Mouse (Mus musculus): ENCODE measurements around the gene Sar1a. TPM values are rescaled to one million over a fixed set of nuclear protein-coding genes. Genes with fewer than 3 reads are reported as not detected.
A peak's percentile ranks its signal among the peaks of the same experiment; 100 is the strongest.

The Sar1a gene
- 145 and 178 TPM in 2 replicates for polyA plus RNA-seq (2015; fragmentation: Nextera tagmentation; extraction: Ambion mirVana)

DNA sequence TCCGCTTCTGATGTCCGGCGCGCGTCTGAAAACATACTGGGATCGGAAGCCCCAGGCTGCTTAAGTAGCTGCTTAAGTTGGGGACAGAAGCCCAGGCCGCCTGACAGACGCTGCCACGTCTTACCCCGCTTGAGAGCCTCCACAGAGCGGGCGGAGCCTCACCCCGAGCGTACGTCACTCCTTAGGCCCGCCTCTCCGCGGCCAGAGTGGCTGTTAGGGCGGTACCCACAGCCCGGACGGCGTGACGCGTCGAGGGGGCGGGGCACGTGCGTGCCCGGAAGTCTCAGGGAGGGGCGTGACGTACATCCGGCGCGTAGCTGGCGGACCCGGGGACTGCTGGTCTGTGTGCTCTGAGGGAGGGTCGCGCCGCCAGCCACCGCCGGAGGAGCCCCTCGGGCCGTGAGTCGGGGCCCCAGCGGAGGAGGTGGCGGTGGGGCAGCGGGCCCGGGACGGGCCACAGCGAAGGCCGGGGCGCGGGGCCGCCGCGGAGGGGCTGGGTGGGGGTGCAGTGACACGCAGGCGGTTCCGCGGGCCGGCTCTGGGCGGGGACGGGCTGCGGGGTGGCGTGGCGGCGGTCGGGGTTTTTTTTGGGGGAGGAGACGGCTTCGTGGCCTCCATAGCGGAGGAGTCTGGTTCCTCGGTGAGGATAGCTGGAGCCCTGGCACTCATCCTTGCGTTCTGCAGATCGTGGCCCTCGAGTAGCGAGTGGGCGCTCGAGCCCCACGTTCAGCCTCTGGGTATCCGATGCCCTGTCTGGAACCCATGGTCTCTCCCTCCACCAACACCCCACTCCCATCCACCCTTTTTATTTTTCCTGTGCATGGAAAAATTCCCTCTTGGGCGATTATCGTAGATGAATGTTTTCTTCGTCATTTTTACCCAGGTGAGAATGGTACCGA, at the start of gene Sar1a:
Gene Sar1a (plus strand): TSS at position 285 of the 899 bp plus-strand sequence.
- peak; percentile 100 for ATAC-seq (replicated peaks; ENCODE audit: insufficient number of reproducible peaks, insufficient read depth, low FRiP score, low read depth)
- peak within 1 kb of the TSS; percentile 84 for H3K4me2 ChIP-seq
- 1% methylated on average over 74 of the region's 84 CpGs for WGBS

DNA sequence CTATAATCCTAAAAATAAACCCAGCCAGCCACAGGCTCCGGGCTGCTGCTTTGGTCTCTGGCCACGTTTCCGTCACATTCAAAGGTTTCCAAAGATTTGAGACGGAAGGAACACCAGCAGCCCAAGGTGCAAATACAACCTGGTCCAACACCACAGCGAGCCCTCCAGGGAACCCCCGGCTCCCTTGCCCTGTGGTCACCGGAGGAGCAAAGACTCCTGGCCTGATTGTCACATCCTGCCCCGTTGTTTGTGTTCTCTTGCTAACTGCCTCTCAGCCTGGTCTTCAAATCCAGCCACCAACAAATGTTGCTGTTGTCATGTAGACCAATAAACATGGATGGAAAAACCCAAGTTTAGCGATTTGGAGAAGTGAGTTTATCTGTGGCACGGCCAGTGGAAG, 47.7 kb upstream of the Sar1a start:
- H3K9me3 ChIP-seq (replicated peaks) = no peaks in the 10 kb centered on the region
- H3K36me3 ChIP-seq = no peaks in the 10 kb centered on the region
- no peak for ATAC-seq (replicated peaks; ENCODE audit: insufficient number of reproducible peaks, insufficient read depth, low FRiP score, low read depth)
- no peak overlapping the region for H3K4me3 ChIP-seq
- H3K9ac ChIP-seq = no peak overlapping the region
- H3K27me3 ChIP-seq = no peaks in the 10 kb centered on the region
- no peak overlapping the region for H3K4me2 ChIP-seq
- 51% methylated on average over 10 of the region's 10 CpGs for WGBS
- peaks cover 12% of the 10 kb centered on the region for H3K4me1 ChIP-seq (replicated peaks)
- H3K27ac ChIP-seq = no peak overlapping the region

More for the DNA sequence above, at the start of gene Sar1a:
- Histone ChIP-seq H3K27me3 (no peaks in the 10 kb centered on the region), H3K9ac (peak within 1 kb of the TSS; percentile 96), H3K36me3 (peaks cover 8% of the 10 kb centered on the region), H3K27ac (peak within 1 kb of the TSS; percentile 90), H3K4me3 (peak within 1 kb of the TSS; percentile 80), H3K4me1 (replicated peaks) (peaks cover 17% of the 10 kb centered on the region), H3K9me3 (replicated peaks) (no peaks in the 10 kb centered on the region)

DNA sequence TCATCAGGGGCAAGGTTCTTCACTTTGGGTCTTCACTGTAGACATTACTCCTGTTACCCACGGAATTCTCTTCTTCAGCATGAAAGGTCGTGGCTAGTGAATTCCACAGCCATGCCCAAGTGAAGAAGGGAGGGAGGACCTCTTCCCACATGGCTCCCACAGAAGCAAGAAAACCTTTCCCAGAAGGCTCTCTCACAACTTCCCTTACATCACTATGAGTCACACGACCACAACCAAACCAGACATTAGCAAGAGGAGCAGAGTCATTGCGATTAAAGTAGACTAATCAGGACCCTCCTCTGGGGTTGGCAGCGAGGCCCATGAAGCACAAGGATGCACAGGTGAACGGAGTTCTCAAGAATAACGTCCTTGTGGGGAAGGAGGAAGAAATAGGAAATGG, 43.0 kb upstream of the Sar1a start:
- Histone ChIP-seq H3K4me1 (replicated peaks) (0 out of 2 replicates have a peak, but pooled peaks cover 4% of the 10 kb centered on the region), H3K9ac (no peak overlapping the region), H3K36me3 (no peaks in the 10 kb centered on the region), H3K4me3 (no peak overlapping the region), H3K27me3 (no peaks in the 10 kb centered on the region), H3K27ac (no peak overlapping the region), H3K9me3 (replicated peaks) (no peaks in the 10 kb centered on the region), H3K4me2 (no peak overlapping the region)
- ATAC-seq (replicated peaks; ENCODE audit: insufficient number of reproducible peaks, insufficient read depth, low FRiP score, low read depth) = no peak
- 66% methylated on average over 7 of the region's 7 CpGs for WGBS

DNA sequence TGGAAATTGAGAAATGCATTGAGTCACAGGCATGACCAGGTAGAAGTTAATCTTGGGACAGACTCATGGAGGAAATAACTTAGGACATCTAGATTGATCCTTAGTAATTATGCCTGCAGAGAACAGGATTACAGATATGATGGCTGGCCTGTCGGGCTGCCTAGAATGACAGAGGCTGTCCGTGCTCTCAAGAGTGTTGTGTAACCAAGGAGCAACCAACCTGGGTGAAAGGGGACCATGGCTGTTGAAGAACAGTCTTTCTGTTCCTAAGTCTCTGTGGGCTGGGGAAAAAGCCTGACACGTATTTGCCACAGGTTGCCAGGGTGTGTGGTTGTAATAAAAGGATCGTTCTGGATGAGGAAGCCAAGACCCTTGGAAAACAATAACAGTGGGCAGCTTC, 39.7 kb upstream of the Sar1a start:
- Histone ChIP-seq H3K9me3 (replicated peaks) (no peaks in the 10 kb centered on the region), H3K4me1 (replicated peaks) (no peaks in the 10 kb centered on the region), H3K9ac (no peak overlapping the region), H3K4me3 (no peak overlapping the region), H3K27me3 (no peaks in the 10 kb centered on the region), H3K27ac (no peak overlapping the region), H3K36me3 (no peaks in the 10 kb centered on the region), H3K4me2 (no peak overlapping the region)
- WGBS = 67% methylated on average over 4 of the region's 4 CpGs
- no peak for ATAC-seq (replicated peaks; ENCODE audit: insufficient number of reproducible peaks, insufficient read depth, low FRiP score, low read depth)

DNA sequence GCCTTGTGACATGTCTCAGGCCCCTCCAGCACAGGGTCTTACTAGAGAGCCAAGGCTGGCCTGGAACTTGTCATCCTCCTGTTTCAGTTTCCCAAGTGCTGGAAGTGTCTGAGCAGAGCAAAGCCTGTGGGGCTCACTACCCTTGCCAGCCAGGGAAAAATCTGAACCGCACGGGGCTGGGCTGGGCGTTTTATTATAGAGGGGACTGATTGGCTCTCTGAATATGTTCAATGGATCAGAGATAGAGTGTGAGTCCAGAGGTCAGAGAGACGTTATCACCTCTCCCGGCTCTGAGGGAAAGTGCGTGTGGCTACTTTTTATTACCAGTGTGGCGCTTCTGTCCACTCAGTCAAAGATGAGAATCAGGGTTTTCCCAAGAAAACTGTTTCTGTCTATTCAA, 33.5 kb upstream of the Sar1a start:
- Histone ChIP-seq H3K4me2 (no peak overlapping the region), H3K9ac (no peak overlapping the region), H3K36me3 (no peaks in the 10 kb centered on the region), H3K4me1 (replicated peaks) (peaks cover 12% of the 10 kb centered on the region), H3K9me3 (replicated peaks) (no peaks in the 10 kb centered on the region), H3K27me3 (no peaks in the 10 kb centered on the region), H3K4me3 (no peak overlapping the region), H3K27ac (no peak overlapping the region)
- 56% methylated on average over 7 of the region's 7 CpGs for WGBS
- no peak for ATAC-seq (replicated peaks; ENCODE audit: insufficient number of reproducible peaks, insufficient read depth, low FRiP score, low read depth)

DNA sequence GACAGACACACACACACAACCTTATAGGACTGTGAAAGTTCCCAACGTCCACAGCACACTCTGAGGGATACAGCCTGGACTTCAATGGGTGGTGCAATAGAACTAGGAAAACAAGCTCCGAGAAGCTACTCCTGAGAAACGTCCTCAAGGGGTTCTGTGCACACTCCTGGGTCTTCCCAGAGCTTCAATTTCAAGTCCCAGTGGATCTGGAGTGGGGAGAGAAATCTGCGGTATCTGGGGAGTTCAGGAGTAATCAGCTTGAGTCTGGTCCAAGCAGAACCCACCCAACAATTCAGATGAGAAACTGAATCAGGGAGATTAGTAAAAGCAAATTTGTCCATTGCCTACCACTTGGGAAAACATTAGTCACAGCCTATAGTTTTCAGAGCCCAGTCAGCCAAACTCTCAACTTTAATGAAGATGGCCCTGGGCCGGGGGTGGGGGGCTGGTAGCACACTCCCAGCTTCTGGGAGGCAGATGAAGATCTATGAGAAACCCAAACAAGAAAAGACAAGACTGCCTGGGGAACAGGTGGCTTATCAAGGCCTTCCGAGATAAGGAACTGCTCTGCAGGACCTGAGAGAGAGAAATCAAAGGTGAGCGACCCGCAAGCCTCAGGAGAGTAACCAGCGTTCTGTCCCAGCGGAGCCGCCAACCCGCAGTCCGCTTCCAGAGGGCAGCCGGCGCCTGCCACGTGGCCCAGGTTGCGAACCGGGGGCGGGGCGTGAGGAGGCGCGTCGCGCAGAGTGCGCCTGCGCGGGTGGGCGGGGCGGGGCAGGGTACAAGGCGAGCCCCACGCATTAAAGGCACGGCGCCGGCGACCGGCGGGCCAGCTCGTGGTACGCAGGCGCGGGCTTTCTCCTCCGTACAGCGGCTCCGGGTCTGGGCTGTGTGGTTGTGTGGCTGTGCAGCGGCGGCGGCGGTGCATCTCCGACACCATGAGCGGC, 32.0 kb upstream of the Sar1a start, which contains the start of gene Ppa1:
Gene Ppa1 (plus strand): TSS at position 763 of the 947 bp plus-strand sequence.
- peak; percentile 97 for ATAC-seq (replicated peaks; ENCODE audit: insufficient number of reproducible peaks, insufficient read depth, low FRiP score, low read depth)
- H3K9ac ChIP-seq = peak within 1 kb of the TSS; percentile 87
- no peaks in the 10 kb centered on the region for H3K9me3 ChIP-seq (replicated peaks)
- H3K27ac ChIP-seq = peak within 1 kb of the TSS; percentile 80
- peak within 1 kb of the TSS; percentile 91 for H3K4me2 ChIP-seq
- no peaks in the 10 kb centered on the region for H3K27me3 ChIP-seq
- H3K4me1 ChIP-seq (replicated peaks) = peaks cover 12% of the 10 kb centered on the region
- H3K36me3 ChIP-seq = no peaks in the 10 kb centered on the region
- H3K4me3 ChIP-seq = peak within 1 kb of the TSS; percentile 89
- WGBS = 3% methylated on average over 49 of the region's 50 CpGs

DNA sequence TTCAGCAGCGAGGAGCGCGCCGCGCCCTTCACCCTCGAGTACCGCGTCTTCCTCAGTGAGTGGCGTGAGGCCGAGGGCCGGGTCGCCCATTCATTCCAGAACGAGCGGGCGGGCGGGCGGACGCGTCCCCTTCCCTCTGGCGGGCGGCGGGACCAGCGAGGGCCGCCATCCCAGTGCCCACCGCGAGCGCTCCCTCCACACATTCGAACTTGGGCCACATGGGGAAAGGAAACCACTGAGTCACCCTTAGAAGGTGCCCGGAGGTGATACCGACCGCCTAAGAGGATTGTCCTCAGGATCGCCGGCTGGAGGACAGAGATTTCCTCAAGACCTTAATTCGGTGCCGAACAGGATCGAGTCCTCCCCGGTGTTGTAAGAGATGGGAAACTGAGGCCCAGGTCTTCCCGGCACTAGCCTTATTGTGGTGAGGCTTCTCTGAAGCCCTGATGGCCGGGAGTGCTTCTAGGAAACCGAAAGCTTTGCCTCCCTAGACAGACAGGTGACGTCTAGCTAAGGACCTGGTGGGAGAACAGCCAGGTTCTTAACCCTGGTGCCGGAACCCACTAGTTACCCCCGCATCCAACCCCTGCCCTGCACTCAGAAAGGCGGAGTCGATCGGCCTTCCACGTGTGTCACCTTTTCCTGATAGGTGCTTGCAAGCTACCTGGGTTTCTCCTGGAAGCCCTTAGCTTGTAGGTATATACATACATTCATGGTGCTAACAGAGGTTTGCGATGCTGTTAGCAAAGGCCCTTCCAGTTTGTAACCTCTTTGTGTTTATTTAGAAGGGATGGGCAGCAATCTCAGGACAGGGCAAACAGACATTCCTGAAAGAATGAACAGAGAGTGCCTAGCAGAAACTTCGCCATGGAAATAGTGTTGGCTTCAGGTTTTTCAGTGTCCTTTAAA, 31.1 kb upstream of the Sar1a start:
- H3K4me3 ChIP-seq = peak overlapping the region; percentile 89
- no peaks in the 10 kb centered on the region for H3K9me3 ChIP-seq (replicated peaks)
- H3K4me1 ChIP-seq (replicated peaks) = peaks cover 12% of the 10 kb centered on the region
- H3K9ac ChIP-seq = peak overlapping the region; percentile 87
- peak overlapping the region; percentile 80 for H3K27ac ChIP-seq
- 1% methylated on average over 45 of the region's 49 CpGs for WGBS
- H3K36me3 ChIP-seq = no peaks in the 10 kb centered on the region
- no peaks in the 10 kb centered on the region for H3K27me3 ChIP-seq
- H3K4me2 ChIP-seq = peak overlapping the region; percentile 91
- peak; percentile 53 for ATAC-seq (replicated peaks; ENCODE audit: insufficient number of reproducible peaks, insufficient read depth, low FRiP score, low read depth)

DNA sequence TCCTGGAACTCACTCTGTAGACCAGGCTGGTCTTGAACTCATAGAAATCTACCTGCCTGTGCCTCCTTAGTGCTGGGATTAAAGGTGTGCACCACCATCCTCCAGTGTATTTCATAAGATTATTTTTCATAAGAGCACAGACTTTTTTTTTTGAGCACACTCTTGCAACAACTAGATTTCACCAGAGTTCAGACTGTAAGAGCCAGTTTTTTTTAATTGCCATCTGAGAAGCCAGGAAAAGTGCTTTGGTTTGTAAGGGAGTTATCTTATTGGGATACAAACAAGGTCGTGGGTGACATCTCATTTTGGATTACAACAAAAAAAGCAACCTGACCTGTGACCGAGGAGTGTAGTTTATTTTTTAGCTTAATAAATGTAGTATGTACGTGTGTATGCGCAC, 26.0 kb upstream of the Sar1a start:
- Histone ChIP-seq H3K27ac (no peak overlapping the region), H3K4me3 (no peak overlapping the region), H3K36me3 (0 out of 2 replicates have a peak, but pooled peaks cover 1% of the 10 kb centered on the region), H3K27me3 (no peaks in the 10 kb centered on the region), H3K9ac (no peak overlapping the region), H3K9me3 (replicated peaks) (no peaks in the 10 kb centered on the region), H3K4me2 (no peak overlapping the region), H3K4me1 (replicated peaks) (peaks cover 4% of the 10 kb centered on the region)
- 83% methylated on average over 4 of the region's 4 CpGs for WGBS
- no peak for ATAC-seq (replicated peaks; ENCODE audit: insufficient number of reproducible peaks, insufficient read depth, low FRiP score, low read depth)

DNA sequence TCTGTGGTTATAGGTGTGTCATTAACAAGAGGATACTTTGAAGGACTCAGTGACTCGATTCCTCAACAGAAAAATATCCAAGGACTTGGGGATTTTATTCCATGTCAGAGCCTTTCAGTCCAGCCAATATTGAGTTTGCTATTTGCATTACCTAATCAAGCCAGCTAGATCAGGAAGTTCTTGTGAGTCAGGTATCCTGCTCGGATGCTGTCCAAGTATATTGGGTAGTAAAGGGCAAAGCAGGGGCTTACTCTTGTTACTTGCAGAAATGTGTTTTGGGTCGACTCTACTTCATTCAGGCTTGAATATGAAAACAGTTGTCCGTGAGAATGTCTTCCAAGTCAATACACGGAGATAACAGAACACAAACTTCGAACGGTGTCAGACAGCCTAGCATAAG, 25.4 kb upstream of the Sar1a start:
- ATAC-seq (replicated peaks; ENCODE audit: insufficient number of reproducible peaks, insufficient read depth, low FRiP score, low read depth) = no peak
- 77% methylated on average over 7 of the region's 7 CpGs for WGBS
- no peak overlapping the region for H3K27ac ChIP-seq
- H3K9me3 ChIP-seq (replicated peaks) = no peaks in the 10 kb centered on the region
- H3K4me1 ChIP-seq (replicated peaks) = no peaks in the 10 kb centered on the region
- no peak overlapping the region for H3K9ac ChIP-seq
- H3K36me3 ChIP-seq = 0 out of 2 replicates have a peak, but pooled peaks cover 7% of the 10 kb centered on the region
- no peak overlapping the region for H3K4me2 ChIP-seq
- no peaks in the 10 kb centered on the region for H3K27me3 ChIP-seq
- no peak overlapping the region for H3K4me3 ChIP-seq

DNA sequence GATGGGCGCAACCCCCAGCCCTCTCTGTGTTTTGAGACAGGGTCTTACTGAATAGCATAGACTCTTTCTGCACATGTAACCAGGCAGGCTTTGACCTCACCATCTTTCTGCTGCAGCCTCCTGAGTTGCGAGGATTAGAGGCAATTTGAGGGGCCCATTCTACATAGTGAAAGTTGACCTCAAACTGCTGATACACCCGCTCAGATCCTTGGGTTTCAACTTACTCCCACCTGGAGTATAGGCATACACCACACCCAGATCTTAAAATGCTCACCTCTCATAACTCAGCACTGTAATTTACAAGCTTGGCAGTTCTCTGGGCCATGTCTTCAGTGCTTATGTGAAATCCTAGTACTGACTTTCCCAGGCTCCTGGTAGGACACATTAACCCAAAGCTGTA, 24.9 kb upstream of the Sar1a start:
- Histone ChIP-seq H3K4me2 (no peak overlapping the region), H3K36me3 (0 out of 2 replicates have a peak, but pooled peaks cover 7% of the 10 kb centered on the region), H3K27me3 (no peaks in the 10 kb centered on the region), H3K9me3 (replicated peaks) (no peaks in the 10 kb centered on the region), H3K27ac (no peak overlapping the region), H3K9ac (no peak overlapping the region), H3K4me1 (replicated peaks) (no peaks in the 10 kb centered on the region), H3K4me3 (no peak overlapping the region)
- no peak for ATAC-seq (replicated peaks; ENCODE audit: insufficient number of reproducible peaks, insufficient read depth, low FRiP score, low read depth)
- 95% methylated on average over 3 of the region's 3 CpGs for WGBS

All from heart, embryonic 15.5 days (tissue).